Mouse (Mus musculus) heart, adult 2 months (tissue): ENCODE data around the gene Sema4c.

Source experiments
- CTCF ChIP-seq: fragments of 200-600 bp; IDR thresholded peaks from 2 replicates; pipeline ENCODE4 v1.8.1; 2022; ENCODE audit warnings: antibody characterized with exemption, mild to moderate bottlenecking, moderate library complexity
- EP300 ChIP-seq: fragments of 200-500 bp; IDR thresholded peaks from 2 replicates; pipeline ENCODE4 v1.6.1; 2011; ENCODE audit warnings: low read depth, low read length, control low read depth; ENCODE audit not compliant: insufficient read depth
- POLR2A ChIP-seq: fragments of 200-500 bp; IDR thresholded peaks from 2 replicates; pipeline ENCODE4 v1.6.1; 2011; ENCODE audit warnings: mild to moderate bottlenecking, low read depth, low read length, control low read depth; ENCODE audit not compliant: insufficient read depth

- TF ChIP-seq EP300, result peak; percentile 65; the same call in 1 of the 2 replicates
- peak; percentile 71 for TF ChIP-seq CTCF
- peak; percentile 89 for TF ChIP-seq POLR2A
These were observed 46.7 kb downstream of the Sema4c start, which contains the start of gene Cnnm3 for GRCm38 (mm10) chr1:36511289-36512021.
